Mouse (Mus musculus): ENCODE data around the gene Rsrc1. TPM values are rescaled to one million over a fixed set of nuclear protein-coding genes. Genes with fewer than 3 reads are reported as not detected.

The Rsrc1 gene
- polyA plus RNA-seq, 1 experiment from 2014 or later: 54.6 TPM

GRCm38 (mm10) chr3:67339558-67339957 lies 358.4 kb downstream of the Rsrc1 start:
- 75% methylated on average over 3 of the region's 3 CpGs for WGBS
- Histone ChIP-seq H3K4me3 (no peak overlapping the region), H3K27me3 (ENCODE audit: low read depth, poor library complexity, severe bottlenecking) (no peaks in the 10 kb centered on the region), H3K27ac (no peak overlapping the region), H3K9me3 (replicated peaks) (no peaks in the 10 kb centered on the region), H3K36me3 (no peaks in the 10 kb centered on the region), H3K4me1 (peaks cover 42% of the 10 kb centered on the region)
- no peak for DNase-seq (ENCODE audit: low spot score)

- Histone ChIP-seq H3K4me3 (no peak overlapping the region), H3K4me1 (peaks cover 32% of the 10 kb centered on the region), H3K36me3 (no peaks in the 10 kb centered on the region), H3K9me3 (replicated peaks) (no peaks in the 10 kb centered on the region), H3K27ac (no peak overlapping the region), H3K27me3 (ENCODE audit: low read depth, poor library complexity, severe bottlenecking) (no peaks in the 10 kb centered on the region)
- 45% methylated on average over 7 of the region's 7 CpGs for WGBS
- no peak for DNase-seq (ENCODE audit: low spot score)
Measured at GRCm38 (mm10) chr3:67340921-67341320, 359.7 kb downstream of the Rsrc1 start.

GRCm38 (mm10) chr3:67343004-67343662 lies 361.9 kb downstream of the Rsrc1 start:
- Histone ChIP-seq H3K4me3 (no peak overlapping the region), H3K27me3 (ENCODE audit: low read depth, poor library complexity, severe bottlenecking) (no peaks in the 10 kb centered on the region), H3K4me1 (peaks cover 19% of the 10 kb centered on the region), H3K36me3 (no peaks in the 10 kb centered on the region), H3K9me3 (replicated peaks) (no peaks in the 10 kb centered on the region), H3K27ac (no peak overlapping the region)
- WGBS: 49% methylated on average over 5 of the region's 5 CpGs
- DNase-seq (ENCODE audit: low spot score): peak; percentile 52

GRCm38 (mm10) chr3:67344599-67344998 lies 363.4 kb downstream of the Rsrc1 start:
- no peak overlapping the region for H3K4me3 ChIP-seq
- no peak overlapping the region for H3K27ac ChIP-seq
- no peaks in the 10 kb centered on the region for H3K36me3 ChIP-seq
- peak; percentile 59 for DNase-seq (ENCODE audit: low spot score)
- WGBS: 6% methylated on average over 2 of the region's 2 CpGs
- H3K9me3 ChIP-seq (replicated peaks): no peaks in the 10 kb centered on the region
- no peaks in the 10 kb centered on the region for H3K27me3 ChIP-seq (ENCODE audit: low read depth, poor library complexity, severe bottlenecking)
- peaks cover 15% of the 10 kb centered on the region for H3K4me1 ChIP-seq

GRCm38 (mm10) chr3:67346674-67347073 lies 365.5 kb downstream of the Rsrc1 start:
- Histone ChIP-seq H3K27me3 (ENCODE audit: low read depth, poor library complexity, severe bottlenecking) (no peaks in the 10 kb centered on the region), H3K27ac (no peak overlapping the region), H3K36me3 (no peaks in the 10 kb centered on the region), H3K9me3 (replicated peaks) (no peaks in the 10 kb centered on the region), H3K4me3 (no peak overlapping the region), H3K4me1 (peaks cover 9% of the 10 kb centered on the region)
- 76% methylated on average over 2 of the region's 2 CpGs for WGBS
- no peak for DNase-seq (ENCODE audit: low spot score)

- DNase-seq (ENCODE audit: low spot score): no peak
- no peaks in the 10 kb centered on the region for H3K27me3 ChIP-seq (ENCODE audit: low read depth, poor library complexity, severe bottlenecking)
- no peak overlapping the region for H3K4me3 ChIP-seq
- WGBS: 83% methylated on average over 12 of the region's 12 CpGs
- no peaks in the 10 kb centered on the region for H3K4me1 ChIP-seq
- no peaks in the 10 kb centered on the region for H3K9me3 ChIP-seq (replicated peaks)
- H3K27ac ChIP-seq: no peak overlapping the region
- no peaks in the 10 kb centered on the region; the same call in 1 of the 2 replicates for H3K36me3 ChIP-seq
Measured at GRCm38 (mm10) chr3:67351406-67352127, 370.4 kb downstream of the Rsrc1 start.

GRCm38 (mm10) chr3:67352128-67352762 lies 371.1 kb downstream of the Rsrc1 start:
- no peaks in the 10 kb centered on the region for H3K27me3 ChIP-seq (ENCODE audit: low read depth, poor library complexity, severe bottlenecking)
- H3K4me3 ChIP-seq: no peak overlapping the region
- no peak overlapping the region for H3K27ac ChIP-seq
- H3K4me1 ChIP-seq: no peaks in the 10 kb centered on the region
- H3K36me3 ChIP-seq: peaks cover 7% of the 10 kb centered on the region
- 58% methylated on average over 2 of the region's 5 CpGs for WGBS
- no peaks in the 10 kb centered on the region for H3K9me3 ChIP-seq (replicated peaks)
- peak; percentile 65 for DNase-seq (ENCODE audit: low spot score)

GRCm38 (mm10) chr3:67352763-67353149 lies 371.6 kb downstream of the Rsrc1 start:
- no peak for DNase-seq (ENCODE audit: low spot score)
- Histone ChIP-seq H3K27me3 (ENCODE audit: low read depth, poor library complexity, severe bottlenecking) (no peaks in the 10 kb centered on the region), H3K36me3 (peaks cover 12% of the 10 kb centered on the region), H3K4me3 (no peak overlapping the region), H3K4me1 (no peaks in the 10 kb centered on the region), H3K27ac (no peak overlapping the region), H3K9me3 (replicated peaks) (no peaks in the 10 kb centered on the region)
- WGBS: 88% methylated on average over 3 of the region's 3 CpGs

GRCm38 (mm10) chr3:67358376-67358775 lies 377.2 kb downstream of the Rsrc1 start:
- no peak overlapping the region for H3K27ac ChIP-seq
- H3K4me1 ChIP-seq: no peaks in the 10 kb centered on the region
- WGBS: 80% methylated on average over 7 of the region's 7 CpGs
- no peaks in the 10 kb centered on the region for H3K27me3 ChIP-seq (ENCODE audit: low read depth, poor library complexity, severe bottlenecking)
- DNase-seq (ENCODE audit: low spot score): no peak
- H3K4me3 ChIP-seq: no peak overlapping the region
- peaks cover 20% of the 10 kb centered on the region for H3K36me3 ChIP-seq
- H3K9me3 ChIP-seq (replicated peaks): no peaks in the 10 kb centered on the region

GRCm38 (mm10) chr3:67366087-67366892 lies 385.1 kb downstream of the Rsrc1 start:
- H3K27me3 ChIP-seq (ENCODE audit: low read depth, poor library complexity, severe bottlenecking): no peaks in the 10 kb centered on the region
- 74% methylated on average over 4 of the region's 4 CpGs for WGBS
- H3K36me3 ChIP-seq: 0 out of 2 replicates have a peak, but pooled peaks cover 2% of the 10 kb centered on the region
- H3K27ac ChIP-seq: no peak overlapping the region
- no peak for DNase-seq (ENCODE audit: low spot score)
- no peaks in the 10 kb centered on the region for H3K9me3 ChIP-seq (replicated peaks)
- no peaks in the 10 kb centered on the region for H3K4me1 ChIP-seq
- no peak overlapping the region for H3K4me3 ChIP-seq

GRCm38 (mm10) chr3:67367481-67367880 lies 386.3 kb downstream of the Rsrc1 start:
- H3K36me3 ChIP-seq: no peaks in the 10 kb centered on the region
- 49% methylated on average over 6 of the region's 6 CpGs for WGBS
- no peaks in the 10 kb centered on the region for H3K4me1 ChIP-seq
- no peak overlapping the region for H3K27ac ChIP-seq
- no peaks in the 10 kb centered on the region for H3K9me3 ChIP-seq (replicated peaks)
- peaks cover 6% of the 10 kb centered on the region for H3K27me3 ChIP-seq (ENCODE audit: low read depth, poor library complexity, severe bottlenecking)
- H3K4me3 ChIP-seq: no peak overlapping the region
- no peak for DNase-seq (ENCODE audit: low spot score)

- Histone ChIP-seq H3K4me1 (peaks cover 6% of the 10 kb centered on the region; the same call in 1 of the 2 replicates), H3K27ac (no peak overlapping the region), H3K4me3 (no peak overlapping the region), H3K36me3 (no peaks in the 10 kb centered on the region), H3K9me3 (replicated peaks) (no peaks in the 10 kb centered on the region), H3K27me3 (ENCODE audit: low read depth, poor library complexity, severe bottlenecking) (peaks cover 19% of the 10 kb centered on the region)
- no peak for DNase-seq (ENCODE audit: low spot score)
- WGBS: 83% methylated on average over 5 of the region's 5 CpGs
Measured at GRCm38 (mm10) chr3:67369407-67370079, 388.4 kb downstream of the Rsrc1 start.

All from limb, embryonic 10.5 days (tissue).